Mouse (Mus musculus): ENCODE measurements around the gene Naga. TPM values are rescaled to one million over a fixed set of nuclear protein-coding genes. Genes with fewer than 3 reads are reported as not detected.
A peak's percentile ranks its signal among the peaks of the same experiment; 100 is the strongest.

The Naga gene
- polyA plus RNA-seq, 1 experiment from 2014 or later = 68.6 TPM

- Histone ChIP-seq H3K9me3 (ENCODE audit: control insufficient read depth, low read depth, low read length) (no peaks in the 10 kb centered on the region), H3K4me1 (ENCODE audit: control insufficient read depth, insufficient read depth, low read length) (peaks cover 19% of the 10 kb centered on the region; the same call in 1 of the 2 replicates), H3K4me2 (replicated peaks; ENCODE audit: low read depth, low read length) (no peak overlapping the region), H3K4me3 (ENCODE audit: low read depth, low read length) (no peak overlapping the region), H3K27ac (ENCODE audit: low read length) (no peak overlapping the region), H3K9ac (replicated peaks; ENCODE audit: low read depth, low read length) (no peak overlapping the region), H3K36me3 (ENCODE audit: control insufficient read depth, insufficient read depth, low read length) (peaks cover 26% of the 10 kb centered on the region), H3K27me3 (ENCODE audit: control insufficient read depth, insufficient read depth, low read length) (no peaks in the 10 kb centered on the region)
- whole genome bisulfite sequencing = 83% methylated on average over 4 of the region's 4 CpGs
- ATAC-seq (ENCODE audit: insufficient number of reproducible peaks, insufficient read depth, low FRiP score, low read depth) = no peak
These were observed 11.6 kb upstream of the Naga start for GRCm38 (mm10) chr15:82350349-82350748.

DNA sequence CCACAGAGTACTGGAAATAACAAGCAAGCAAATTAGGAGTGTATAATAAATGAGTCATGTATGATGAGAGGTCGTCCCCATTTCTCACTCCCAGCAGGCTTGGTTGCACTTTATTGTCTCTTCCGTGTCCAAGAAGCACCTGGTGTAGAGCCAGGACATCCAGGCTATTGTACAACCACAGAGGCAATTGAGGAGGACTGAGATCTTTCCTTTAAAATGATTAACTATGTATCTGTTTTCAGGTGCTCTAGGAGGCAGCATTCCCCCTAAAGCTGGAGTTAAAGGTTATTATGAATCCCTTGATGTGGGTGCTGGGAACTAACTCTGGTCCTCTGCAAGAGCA is 10.2 kb upstream of the Naga start:
- WGBS = 78% methylated on average over 2 of the region's 2 CpGs

DNA sequence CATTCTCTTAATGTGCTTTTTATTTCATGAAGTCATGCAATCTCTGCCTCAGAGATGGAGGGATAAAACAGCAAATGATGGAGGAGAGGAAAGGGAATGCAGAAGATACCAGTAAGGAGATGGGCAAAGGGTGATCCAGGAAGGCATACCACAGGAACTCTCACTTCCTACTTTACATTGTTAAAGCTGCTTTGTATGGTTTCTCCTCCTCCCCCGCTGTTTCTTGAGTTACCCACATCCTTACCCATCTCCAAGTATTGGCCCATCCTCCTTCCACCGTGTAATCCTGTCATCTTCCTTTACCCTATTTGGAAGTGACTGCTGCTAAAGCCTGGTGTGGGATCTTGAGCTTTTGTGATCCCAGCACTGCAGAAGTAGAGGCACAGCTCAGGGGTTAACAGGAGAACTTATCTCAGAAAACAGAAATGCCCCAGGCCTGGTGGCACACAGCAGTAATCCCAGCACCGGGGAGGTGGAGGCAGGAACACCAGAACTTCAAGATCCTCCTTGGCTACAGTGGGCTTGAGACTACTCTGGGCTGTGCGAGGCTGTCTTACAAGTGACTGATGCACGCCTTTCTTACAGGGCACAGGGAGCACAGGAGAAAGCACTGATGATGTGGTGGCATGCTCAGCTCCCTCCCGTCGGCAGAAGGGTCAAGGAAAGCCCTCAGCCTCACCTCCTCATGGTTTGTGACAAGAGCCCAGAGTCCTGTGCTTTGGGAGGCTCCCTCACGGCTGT is 9.7 kb upstream of the Naga start:
- H3K9ac ChIP-seq (replicated peaks; ENCODE audit: low read depth, low read length) = no peak overlapping the region
- H3K4me1 ChIP-seq (ENCODE audit: control insufficient read depth, insufficient read depth, low read length) = peaks cover 16% of the 10 kb centered on the region; the same call in 1 of the 2 replicates
- 80% methylated on average over 8 of the region's 8 CpGs for WGBS
- H3K9me3 ChIP-seq (ENCODE audit: control insufficient read depth, low read depth, low read length) = no peaks in the 10 kb centered on the region
- no peak overlapping the region for H3K4me3 ChIP-seq (ENCODE audit: low read depth, low read length)
- ATAC-seq (ENCODE audit: insufficient number of reproducible peaks, insufficient read depth, low FRiP score, low read depth) = no peak
- H3K36me3 ChIP-seq (ENCODE audit: control insufficient read depth, insufficient read depth, low read length) = peaks cover 26% of the 10 kb centered on the region
- no peaks in the 10 kb centered on the region for H3K27me3 ChIP-seq (ENCODE audit: control insufficient read depth, insufficient read depth, low read length)
- H3K27ac ChIP-seq (ENCODE audit: low read length) = no peak overlapping the region
- H3K4me2 ChIP-seq (replicated peaks; ENCODE audit: low read depth, low read length) = no peak overlapping the region

More for the DNA sequence above, 10.2 kb upstream of the Naga start:
- Histone ChIP-seq H3K36me3 (ENCODE audit: control insufficient read depth, insufficient read depth, low read length) (peaks cover 26% of the 10 kb centered on the region), H3K4me1 (ENCODE audit: control insufficient read depth, insufficient read depth, low read length) (peaks cover 16% of the 10 kb centered on the region; the same call in 1 of the 2 replicates), H3K27ac (ENCODE audit: low read length) (no peak overlapping the region), H3K9me3 (ENCODE audit: control insufficient read depth, low read depth, low read length) (no peaks in the 10 kb centered on the region), H3K27me3 (ENCODE audit: control insufficient read depth, insufficient read depth, low read length) (no peaks in the 10 kb centered on the region), H3K9ac (replicated peaks; ENCODE audit: low read depth, low read length) (no peak overlapping the region), H3K4me2 (replicated peaks; ENCODE audit: low read depth, low read length) (no peak overlapping the region), H3K4me3 (ENCODE audit: low read depth, low read length) (no peak overlapping the region)
- ATAC-seq (ENCODE audit: insufficient number of reproducible peaks, insufficient read depth, low FRiP score, low read depth) = no peak

DNA sequence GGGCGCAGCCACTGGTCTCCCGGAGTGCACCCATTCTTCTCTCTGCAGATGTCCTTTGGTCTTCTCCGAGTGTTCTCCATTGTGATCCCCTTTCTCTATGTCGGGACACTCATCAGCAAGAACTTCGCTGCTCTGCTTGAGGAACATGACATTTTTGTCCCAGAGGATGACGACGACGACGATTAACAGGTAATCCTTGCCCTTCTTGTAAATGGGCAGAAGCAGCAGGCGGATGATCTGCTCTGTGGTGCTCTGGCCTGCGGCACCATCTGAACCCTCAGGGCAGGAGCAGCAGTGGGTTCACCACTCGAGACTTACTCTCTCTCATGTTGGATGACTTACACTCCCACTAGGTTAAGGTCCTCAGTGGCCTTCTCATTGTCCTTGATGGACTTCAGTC is 9.1 kb upstream of the Naga start:
- no peak for ATAC-seq (ENCODE audit: insufficient number of reproducible peaks, insufficient read depth, low FRiP score, low read depth)
- H3K27me3 ChIP-seq (ENCODE audit: control insufficient read depth, insufficient read depth, low read length) = no peaks in the 10 kb centered on the region
- H3K4me1 ChIP-seq (ENCODE audit: control insufficient read depth, insufficient read depth, low read length) = peaks cover 11% of the 10 kb centered on the region; the same call in 1 of the 2 replicates
- no peak overlapping the region for H3K4me3 ChIP-seq (ENCODE audit: low read depth, low read length)
- no peak overlapping the region for H3K9ac ChIP-seq (replicated peaks; ENCODE audit: low read depth, low read length)
- H3K9me3 ChIP-seq (ENCODE audit: control insufficient read depth, low read depth, low read length) = no peaks in the 10 kb centered on the region
- H3K36me3 ChIP-seq (ENCODE audit: control insufficient read depth, insufficient read depth, low read length) = peaks cover 26% of the 10 kb centered on the region
- H3K4me2 ChIP-seq (replicated peaks; ENCODE audit: low read depth, low read length) = no peak overlapping the region
- 94% methylated on average over 12 of the region's 12 CpGs for WGBS
- no peak overlapping the region for H3K27ac ChIP-seq (ENCODE audit: low read length)

DNA sequence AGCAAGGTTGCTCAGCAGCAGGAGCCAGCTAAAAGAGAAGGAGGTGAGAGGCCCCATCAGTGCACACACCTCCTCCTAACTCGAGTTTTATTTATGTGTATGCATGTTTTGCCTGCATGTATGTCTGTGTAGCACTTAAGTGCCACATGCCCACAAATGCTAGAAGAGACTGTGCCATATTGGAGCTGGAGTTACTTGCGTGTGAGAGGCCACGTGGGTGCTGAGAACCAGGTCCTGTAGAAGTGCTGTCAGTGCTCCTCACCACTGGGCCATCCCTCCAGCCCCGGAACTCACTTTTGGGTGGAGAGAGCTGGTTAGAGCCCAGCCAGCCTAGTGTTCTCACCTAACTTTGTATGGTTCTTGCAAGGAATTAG is 8.6 kb upstream of the Naga start:
- no peaks in the 10 kb centered on the region for H3K9me3 ChIP-seq (ENCODE audit: control insufficient read depth, low read depth, low read length)
- no peak for ATAC-seq (ENCODE audit: insufficient number of reproducible peaks, insufficient read depth, low FRiP score, low read depth)
- 78% methylated on average over 4 of the region's 4 CpGs for WGBS
- no peaks in the 10 kb centered on the region for H3K27me3 ChIP-seq (ENCODE audit: control insufficient read depth, insufficient read depth, low read length)
- H3K4me3 ChIP-seq (ENCODE audit: low read depth, low read length) = peak overlapping the region; percentile 45
- H3K27ac ChIP-seq (ENCODE audit: low read length) = no peak overlapping the region; the same call in 1 of the 2 replicates
- peak overlapping the region; percentile 4; the same call in 1 of the 2 replicates for H3K9ac ChIP-seq (replicated peaks; ENCODE audit: low read depth, low read length)
- peaks cover 11% of the 10 kb centered on the region; the same call in 1 of the 2 replicates for H3K4me1 ChIP-seq (ENCODE audit: control insufficient read depth, insufficient read depth, low read length)
- H3K4me2 ChIP-seq (replicated peaks; ENCODE audit: low read depth, low read length) = peak overlapping the region; percentile 77
- peaks cover 26% of the 10 kb centered on the region for H3K36me3 ChIP-seq (ENCODE audit: control insufficient read depth, insufficient read depth, low read length)

DNA sequence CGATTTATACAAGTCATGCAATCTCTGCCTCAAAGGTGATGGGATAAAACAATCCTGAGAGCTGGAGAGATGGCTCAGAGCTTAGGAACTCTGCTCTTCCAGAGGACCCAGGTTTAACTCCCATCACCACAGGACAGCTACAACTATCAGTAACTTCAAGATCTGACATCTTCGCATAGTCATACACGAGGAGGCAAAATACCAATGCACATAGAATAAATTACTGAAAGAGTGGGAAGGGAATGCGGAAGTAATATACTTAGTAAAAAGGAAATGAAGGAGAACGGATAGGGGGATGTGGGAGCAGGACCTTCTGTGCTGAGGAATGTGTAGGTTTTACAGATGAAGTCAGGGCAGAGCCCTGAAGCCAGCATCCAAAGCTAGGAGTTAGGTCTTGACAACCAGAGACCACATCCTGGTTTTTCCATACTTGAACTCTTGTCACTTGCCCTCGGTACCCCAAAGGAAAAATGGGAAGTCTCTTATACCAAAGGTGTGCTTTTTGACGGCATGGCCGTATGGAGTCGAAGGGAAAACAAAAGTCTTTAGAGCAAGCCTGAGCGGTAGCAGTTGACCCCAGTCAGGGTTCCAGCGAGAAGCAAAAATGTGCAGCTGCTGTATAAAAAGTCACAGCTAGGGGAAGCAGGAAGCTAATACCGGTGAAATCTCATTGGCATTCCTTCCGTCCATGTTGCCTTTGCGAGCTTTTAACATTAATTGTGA is 8.0 kb upstream of the Naga start:
- peaks cover 14% of the 10 kb centered on the region for H3K4me1 ChIP-seq (ENCODE audit: control insufficient read depth, insufficient read depth, low read length)
- H3K4me3 ChIP-seq (ENCODE audit: low read depth, low read length) = peak overlapping the region; percentile 45
- H3K27me3 ChIP-seq (ENCODE audit: control insufficient read depth, insufficient read depth, low read length) = no peaks in the 10 kb centered on the region
- peak overlapping the region; percentile 62; the same call in 1 of the 2 replicates for H3K27ac ChIP-seq (ENCODE audit: low read length)
- H3K9ac ChIP-seq (replicated peaks; ENCODE audit: low read depth, low read length) = peak overlapping the region; percentile 4
- H3K36me3 ChIP-seq (ENCODE audit: control insufficient read depth, insufficient read depth, low read length) = peaks cover 26% of the 10 kb centered on the region
- peak overlapping the region; percentile 77 for H3K4me2 ChIP-seq (replicated peaks; ENCODE audit: low read depth, low read length)
- no peak for ATAC-seq (ENCODE audit: insufficient number of reproducible peaks, insufficient read depth, low FRiP score, low read depth)
- WGBS = 45% methylated on average over 14 of the region's 14 CpGs
- no peaks in the 10 kb centered on the region for H3K9me3 ChIP-seq (ENCODE audit: control insufficient read depth, low read depth, low read length)

DNA sequence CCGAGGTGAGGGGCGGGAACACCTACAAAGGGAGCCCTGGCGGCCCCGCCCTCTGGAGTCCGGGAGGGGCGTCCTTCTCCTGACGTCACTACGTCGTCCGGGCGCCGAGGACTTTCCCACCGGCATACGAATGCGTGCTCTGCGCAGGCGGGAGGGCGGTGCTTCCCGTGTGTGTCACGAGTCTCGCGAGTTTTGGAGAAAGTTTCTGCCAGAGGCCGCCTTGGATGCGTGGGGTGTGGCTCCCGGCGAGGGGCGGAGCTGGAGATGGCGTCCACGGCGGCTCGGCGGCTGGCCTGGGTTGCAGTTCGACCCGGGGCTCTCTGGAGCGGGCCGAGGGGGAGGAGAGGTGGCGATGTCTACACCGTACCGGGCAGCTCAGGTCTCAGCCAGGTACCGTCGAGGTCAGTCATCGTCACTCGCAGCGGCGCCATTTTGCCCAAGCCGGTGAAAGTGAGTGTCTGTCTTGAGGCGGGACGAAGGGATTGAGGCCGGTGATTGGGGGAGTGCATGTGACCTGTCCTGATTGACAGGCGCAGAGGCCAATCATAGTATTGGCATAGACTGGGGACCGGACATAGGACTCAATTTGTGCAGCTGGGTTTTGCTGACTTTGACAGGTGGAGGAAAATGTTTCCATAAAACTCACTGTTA is 7.2 kb upstream of the Naga start:
- peaks cover 26% of the 10 kb centered on the region for H3K36me3 ChIP-seq (ENCODE audit: control insufficient read depth, insufficient read depth, low read length)
- peak overlapping the region; percentile 70 for H3K27ac ChIP-seq (ENCODE audit: low read length)
- peak; percentile 96 for ATAC-seq (ENCODE audit: insufficient number of reproducible peaks, insufficient read depth, low FRiP score, low read depth)
- WGBS = under 1% methylated on average over 51 of the region's 51 CpGs
- H3K9ac ChIP-seq (replicated peaks; ENCODE audit: low read depth, low read length) = peak overlapping the region; percentile 54
- peak overlapping the region; percentile 45 for H3K4me3 ChIP-seq (ENCODE audit: low read depth, low read length)
- H3K9me3 ChIP-seq (ENCODE audit: control insufficient read depth, low read depth, low read length) = no peaks in the 10 kb centered on the region
- no peaks in the 10 kb centered on the region for H3K27me3 ChIP-seq (ENCODE audit: control insufficient read depth, insufficient read depth, low read length)
- H3K4me1 ChIP-seq (ENCODE audit: control insufficient read depth, insufficient read depth, low read length) = peaks cover 20% of the 10 kb centered on the region
- H3K4me2 ChIP-seq (replicated peaks; ENCODE audit: low read depth, low read length) = peak overlapping the region; percentile 77

- ATAC-seq (ENCODE audit: insufficient number of reproducible peaks, insufficient read depth, low FRiP score, low read depth) = no peak
- 83% methylated on average over 6 of the region's 6 CpGs for WGBS
- Histone ChIP-seq H3K9ac (replicated peaks; ENCODE audit: low read depth, low read length) (no peak overlapping the region), H3K4me3 (ENCODE audit: low read depth, low read length) (no peak overlapping the region), H3K27ac (ENCODE audit: low read length) (no peak overlapping the region), H3K36me3 (ENCODE audit: control insufficient read depth, insufficient read depth, low read length) (peaks cover 17% of the 10 kb centered on the region), H3K4me1 (ENCODE audit: control insufficient read depth, insufficient read depth, low read length) (peaks cover 27% of the 10 kb centered on the region), H3K27me3 (ENCODE audit: control insufficient read depth, insufficient read depth, low read length) (no peaks in the 10 kb centered on the region), H3K4me2 (replicated peaks; ENCODE audit: low read depth, low read length) (no peak overlapping the region), H3K9me3 (ENCODE audit: control insufficient read depth, low read depth, low read length) (no peaks in the 10 kb centered on the region)
These were observed 6.2 kb upstream of the Naga start for GRCm38 (mm10) chr15:82344971-82345370.
